Comparison of ENCODE assay signal across 10 mouse cellular contexts in the genomic region with DNA sequence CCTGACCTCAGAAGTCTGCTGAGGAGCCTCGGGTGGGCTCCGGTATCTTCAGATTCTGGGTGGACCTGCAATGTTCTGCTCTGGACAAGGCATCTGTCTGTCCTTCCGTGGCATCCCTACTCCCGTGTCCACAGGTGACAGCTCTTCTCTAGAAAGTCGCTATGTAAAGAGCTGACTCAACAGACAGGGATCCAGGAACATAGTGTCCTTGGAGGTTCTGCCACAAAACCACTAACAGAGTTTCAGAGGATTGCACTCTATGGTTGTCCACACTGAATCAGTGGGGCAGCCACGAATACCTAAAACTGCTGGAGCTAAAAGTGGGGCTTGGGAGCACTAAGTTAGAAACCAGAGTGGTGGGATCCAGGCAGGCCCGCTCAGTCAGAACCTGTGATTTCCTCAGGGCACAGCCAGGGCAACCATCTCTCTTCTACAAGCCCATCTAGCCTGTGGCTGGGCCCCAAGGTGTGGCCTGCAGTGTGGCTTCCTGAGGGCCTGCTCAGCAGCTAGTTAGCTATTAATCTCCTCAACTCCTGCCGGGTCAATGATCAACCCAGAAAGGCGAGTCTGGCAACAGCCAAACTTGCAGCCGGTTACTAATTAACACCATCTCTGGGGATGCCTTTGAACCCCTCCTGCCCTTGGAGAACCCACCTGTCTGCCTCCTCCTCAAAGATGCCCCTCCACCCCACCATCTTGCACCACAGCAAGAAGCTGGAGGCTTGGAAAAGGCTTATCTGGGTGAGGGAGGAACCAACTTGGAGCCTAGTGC. TPM values are rescaled to one million over a fixed set of nuclear protein-coding genes. Genes with fewer than 3 reads are reported as not detected.
DNase-seq lines count a peak whose midpoint lies in the region; ATAC-seq lines count a peak whose summit lies in the region.
"Had no signal": no experiment of that assay in that cellular context is flagged by ENCODE, and none has a peak within 500 bp of the region (broad histone marks: within the 10 kb centered on the region; RNA-seq: fewer than 3 reads in every experiment).

No protein-coding gene starts in this region.

- H3K4me2 ChIP-seq in heart, embryonic 13.5 days = no peak overlapping the region
- H3K4me2 ChIP-seq in heart, embryonic 12.5 days = no peak overlapping the region
- peak overlapping the region; percentile 26 for H3K4me2 ChIP-seq in intestine, embryonic 14.5 days (ENCODE audit: low read length)
- no peak overlapping the region; the same call in 1 of the 2 replicates for H3K4me2 ChIP-seq in limb, embryonic 11.5 days (ENCODE audit: low read depth, severe bottlenecking)
- H3K4me2 ChIP-seq in midbrain, embryonic 15.5 days = no peak overlapping the region

- peaks cover 76% of the 10 kb centered on the region for H3K36me3 ChIP-seq in heart, embryonic 13.5 days
- H3K36me3 ChIP-seq in heart, embryonic 12.5 days = peaks cover 65% of the 10 kb centered on the region
- peaks cover 64% of the 10 kb centered on the region for H3K36me3 ChIP-seq in intestine, embryonic 14.5 days (ENCODE audit: control insufficient read depth, insufficient read depth, low read length)
- peaks cover 15% of the 10 kb centered on the region; the same call in 1 of the 2 replicates for H3K36me3 ChIP-seq in limb, embryonic 11.5 days (ENCODE audit: control insufficient read depth, insufficient read depth, low read length)
- H3K36me3 ChIP-seq in midbrain, embryonic 15.5 days (replicated peaks) = no peaks in the 10 kb centered on the region

- no peak for ATAC-seq in heart, embryonic 13.5 days (ENCODE audit: extremely low read depth, insufficient number of reproducible peaks, low FRiP score, low TSS enrichment)
- ATAC-seq in heart, embryonic 12.5 days (ENCODE audit: insufficient number of reproducible peaks, low FRiP score) = no peak
- peak; percentile 79 for ATAC-seq in intestine, embryonic 14.5 days (replicated peaks; ENCODE audit: low FRiP score, low TSS enrichment, low read depth)
- ATAC-seq in limb, embryonic 11.5 days (ENCODE audit: insufficient number of reproducible peaks, low FRiP score, low TSS enrichment, low read depth) = no peak
- no peak for ATAC-seq in midbrain, embryonic 15.5 days (replicated peaks)

- peaks cover 53% of the 10 kb centered on the region for H3K4me1 ChIP-seq in heart, embryonic 13.5 days
- H3K4me1 ChIP-seq in heart, embryonic 12.5 days (replicated peaks) = peaks cover 44% of the 10 kb centered on the region
- H3K4me1 ChIP-seq in intestine, embryonic 14.5 days (replicated peaks; ENCODE audit: control insufficient read depth, insufficient read depth, low read length) = peaks cover 26% of the 10 kb centered on the region
- H3K4me1 ChIP-seq in limb, embryonic 11.5 days (ENCODE audit: control insufficient read depth, insufficient read depth, low read length) = peaks cover 36% of the 10 kb centered on the region
- H3K4me1 ChIP-seq in midbrain, embryonic 15.5 days = peaks cover 63% of the 10 kb centered on the region

- H3K27me3 ChIP-seq in heart, embryonic 13.5 days (replicated peaks) = no peaks in the 10 kb centered on the region
- H3K27me3 ChIP-seq in heart, embryonic 12.5 days (replicated peaks) = no peaks in the 10 kb centered on the region
- no peaks in the 10 kb centered on the region for H3K27me3 ChIP-seq in intestine, embryonic 14.5 days (replicated peaks; ENCODE audit: control insufficient read depth, insufficient read depth, low read length)
- no peaks in the 10 kb centered on the region for H3K27me3 ChIP-seq in limb, embryonic 11.5 days (ENCODE audit: control insufficient read depth, insufficient read depth, low read length)
- no peaks in the 10 kb centered on the region for H3K27me3 ChIP-seq in midbrain, embryonic 15.5 days (replicated peaks)

- H3K27ac ChIP-seq in heart, embryonic 13.5 days (replicated peaks) = peak overlapping the region; percentile 25; the same call in 1 of the 2 replicates
- no peak overlapping the region for H3K27ac ChIP-seq in heart, embryonic 12.5 days (ENCODE audit: poor library complexity, severe bottlenecking)
- H3K27ac ChIP-seq in intestine, embryonic 14.5 days (ENCODE audit: low read depth) = peak overlapping the region; percentile 54
- H3K27ac ChIP-seq in limb, embryonic 11.5 days (replicated peaks; ENCODE audit: low read depth, low read length) = no peak overlapping the region
- H3K27ac ChIP-seq in midbrain, embryonic 15.5 days = peak overlapping the region; percentile 30; the same call in 1 of the 2 replicates
- H3K27ac ChIP-seq: left cerebral cortex, adult 2 months had no signal

- H3K9me3 ChIP-seq in heart, embryonic 13.5 days = no peaks in the 10 kb centered on the region
- no peaks in the 10 kb centered on the region for H3K9me3 ChIP-seq in heart, embryonic 12.5 days (replicated peaks)
- H3K9me3 ChIP-seq in intestine, embryonic 14.5 days (ENCODE audit: control insufficient read depth, low read length) = no peaks in the 10 kb centered on the region
- H3K9me3 ChIP-seq in limb, embryonic 11.5 days (ENCODE audit: control insufficient read depth, low read length) = no peaks in the 10 kb centered on the region
- no peaks in the 10 kb centered on the region for H3K9me3 ChIP-seq in midbrain, embryonic 15.5 days

- WGBS in heart, embryonic 13.5 days = 67% methylated on average over 10 of the region's 10 CpGs
- 66% methylated on average over 10 of the region's 10 CpGs for WGBS in heart, embryonic 12.5 days
- 58% methylated on average over 10 of the region's 10 CpGs for WGBS in intestine, embryonic 14.5 days
- 65% methylated on average over 10 of the region's 10 CpGs for WGBS in limb, embryonic 11.5 days
- 85% methylated on average over 10 of the region's 10 CpGs for WGBS in midbrain, embryonic 15.5 days

- H3K4me3 ChIP-seq in heart, embryonic 13.5 days = no peak overlapping the region
- H3K4me3 ChIP-seq in heart, embryonic 12.5 days = no peak overlapping the region
- H3K4me3 ChIP-seq in intestine, embryonic 14.5 days (ENCODE audit: low read depth, low read length) = no peak overlapping the region
- no peak overlapping the region for H3K4me3 ChIP-seq in limb, embryonic 11.5 days (ENCODE audit: low read depth, low read length)
- H3K4me3 ChIP-seq in midbrain, embryonic 15.5 days = no peak overlapping the region
- H3K4me3 ChIP-seq: left cerebral cortex, adult 2 months had no signal

- peak; percentile 79 for DNase-seq in intestine, embryonic 14.5 days (ENCODE audit: low spot score)
- no peak for DNase-seq in limb, embryonic 11.5 days (ENCODE audit: low spot score)
- no peak for DNase-seq in right cerebral cortex, postnatal 14 days
- no peak for DNase-seq in ovary, adult 18-20 months (ENCODE audit: low spot score)
- DNase-seq in layer of hippocampus, adult 11-12 months (ENCODE audit: low spot score) = no peak
- DNase-seq: gastrocnemius, postnatal 25 days had no signal

- H3K9ac ChIP-seq in heart, embryonic 13.5 days = no peak overlapping the region; the same call in 1 of the 2 replicates
- H3K9ac ChIP-seq in heart, embryonic 12.5 days = no peak overlapping the region
- no peak overlapping the region for H3K9ac ChIP-seq in intestine, embryonic 14.5 days (ENCODE audit: low read length)
- H3K9ac ChIP-seq in limb, embryonic 11.5 days (ENCODE audit: low read length) = peak overlapping the region; percentile 12; the same call in 1 of the 2 replicates
- no peak overlapping the region for H3K9ac ChIP-seq in midbrain, embryonic 15.5 days

RNA-seq across cellular contexts. Expression of gene Notch1, which starts 34.6 kb away (rescaled TPM):
- polyA plus RNA-seq in heart, embryonic 13.5 days (2015; fragmentation: Nextera tagmentation; extraction: Ambion mirVana) = 11.4 and 12.1 TPM in 2 replicates
- 20.4 TPM in 2 replicates for polyA plus RNA-seq in heart, embryonic 12.5 days (2016; fragmentation: Nextera tagmentation; extraction: Ambion mirVana)
- polyA plus RNA-seq in intestine, embryonic 14.5 days (2014; fragmentation: Nextera tagmentation; extraction: Ambion mirVana) = 21.6 and 24.3 TPM in 2 replicates
- polyA plus RNA-seq in limb, embryonic 11.5 days (2014; fragmentation: Nextera tagmentation; extraction: Ambion mirVana) = 14.5 and 15.0 TPM in 2 replicates
- 15.6 and 17.6 TPM in 2 replicates for polyA plus RNA-seq in midbrain, embryonic 15.5 days (2015; fragmentation: Nextera tagmentation; extraction: Ambion mirVana)

RNA-seq across cellular contexts. Expression of gene Sec16a, which starts 36.9 kb away (rescaled TPM):
- 12.8 and 13.8 TPM in 2 replicates for polyA plus RNA-seq in heart, embryonic 13.5 days (2015; fragmentation: Nextera tagmentation; extraction: Ambion mirVana)
- polyA plus RNA-seq in heart, embryonic 12.5 days (2016; fragmentation: Nextera tagmentation; extraction: Ambion mirVana) = 22.6 and 24.5 TPM in 2 replicates
- polyA plus RNA-seq in intestine, embryonic 14.5 days (2014; fragmentation: Nextera tagmentation; extraction: Ambion mirVana) = 33.7 and 39.8 TPM in 2 replicates
- 36.3 and 40.9 TPM in 2 replicates for polyA plus RNA-seq in limb, embryonic 11.5 days (2014; fragmentation: Nextera tagmentation; extraction: Ambion mirVana)
- 21.3 and 21.5 TPM in 2 replicates for polyA plus RNA-seq in midbrain, embryonic 15.5 days (2015; fragmentation: Nextera tagmentation; extraction: Ambion mirVana)

Comparison
In these comparisons a context has a peak if more than half of its experiments do, and no peak if none do; other contexts are left out.
1. H3K27ac ChIP-seq: peak in heart, embryonic 13.5 days (single experiment), intestine, embryonic 14.5 days (single experiment) and midbrain, embryonic 15.5 days (single experiment); none in heart, embryonic 12.5 days (single experiment) and limb, embryonic 11.5 days (single experiment).